Mouse (Mus musculus) stomach, embryonic 16.5 days (tissue): Measurements from ENCODE around the gene Ppm1h. TPM values are rescaled to one million over a fixed set of nuclear protein-coding genes. Genes with fewer than 3 reads are reported as not detected.
"Not testable (repeated sequence)": the region's sequence is repeated elsewhere in the genome, so short reads cannot be mapped to it uniquely, and the experiment has no call there.

Experiments
- ATAC-seq: fragments of 200-750 bp; cut with Nextera tagmentation; 2 replicates; pipeline ENCODE4 v1.8.0; 2017; ENCODE audit warnings: moderate number of reproducible peaks, moderate TSS enrichment; ENCODE audit not compliant: insufficient read depth, low FRiP score
- H3K27ac ChIP-seq: fragments of 300-500 bp; sonication (generic); 2 replicates; pipeline ENCODE4 v1.5.1; 2014; ENCODE audit warnings: low read length
- H3K27me3 ChIP-seq: fragments of 300-500 bp; sonication (generic); 2 replicates; pipeline ENCODE4 v1.6.1; 2014; ENCODE audit warnings: low read length, control low read depth, mixed read lengths; ENCODE audit not compliant: control insufficient read depth, insufficient read depth
- H3K36me3 ChIP-seq: fragments of 300-500 bp; sonication (generic); 2 replicates; pipeline ENCODE4 v1.6.1; 2014; ENCODE audit warnings: low read length; ENCODE audit not compliant: control insufficient read depth, insufficient read depth
- H3K4me1 ChIP-seq: fragments of 300-500 bp; sonication (generic); 2 replicates; pipeline ENCODE4 v1.6.1; 2014; ENCODE audit warnings: low read length, control low read depth, mixed read lengths; ENCODE audit not compliant: control insufficient read depth, insufficient read depth
- H3K4me2 ChIP-seq: fragments of 300-500 bp; sonication (generic); 2 replicates; pipeline ENCODE4 v1.6.1; 2014; ENCODE audit warnings: low read depth, low read length, mixed read lengths
- H3K4me3 ChIP-seq: fragments of 300-500 bp; sonication (generic); replicated peaks from 2 replicates; pipeline ENCODE4 v1.5.1; 2014; ENCODE audit warnings: mild to moderate bottlenecking, low read length
- H3K9ac ChIP-seq: fragments of 300-500 bp; sonication (generic); 2 replicates; pipeline ENCODE4 v1.6.1; 2014; ENCODE audit warnings: low read length
- H3K9me3 ChIP-seq: fragments of 300-500 bp; sonication (generic); replicated peaks from 2 replicates; pipeline ENCODE4 v1.6.1; 2016; ENCODE audit warnings: low read length, control low read depth; ENCODE audit not compliant: control insufficient read depth
- WGBS: fragments of 180-500 bp; shearing (Covaris S2); extraction: QIAGEN DNeasy Blood & Tissue Kit; methylation state at CpG from one replicate; pipeline ENCODE4 v1.1.7; 2014; 5-methylcytosine and 5-hydroxymethylcytosine counted together
- polyA plus RNA-seq: library from polyadenylated mRNA; unstranded; fragments of >200 nt; fragmentation: Nextera tagmentation; extraction: Ambion mirVana; gene quantifications from 2 replicates; pipeline ENCODE4 v1.2.1, GENCODE M21; 2015

The Ppm1h gene
- polyA plus RNA-seq, 1 experiment from 2014 or later = 10.3 TPM

DNA sequence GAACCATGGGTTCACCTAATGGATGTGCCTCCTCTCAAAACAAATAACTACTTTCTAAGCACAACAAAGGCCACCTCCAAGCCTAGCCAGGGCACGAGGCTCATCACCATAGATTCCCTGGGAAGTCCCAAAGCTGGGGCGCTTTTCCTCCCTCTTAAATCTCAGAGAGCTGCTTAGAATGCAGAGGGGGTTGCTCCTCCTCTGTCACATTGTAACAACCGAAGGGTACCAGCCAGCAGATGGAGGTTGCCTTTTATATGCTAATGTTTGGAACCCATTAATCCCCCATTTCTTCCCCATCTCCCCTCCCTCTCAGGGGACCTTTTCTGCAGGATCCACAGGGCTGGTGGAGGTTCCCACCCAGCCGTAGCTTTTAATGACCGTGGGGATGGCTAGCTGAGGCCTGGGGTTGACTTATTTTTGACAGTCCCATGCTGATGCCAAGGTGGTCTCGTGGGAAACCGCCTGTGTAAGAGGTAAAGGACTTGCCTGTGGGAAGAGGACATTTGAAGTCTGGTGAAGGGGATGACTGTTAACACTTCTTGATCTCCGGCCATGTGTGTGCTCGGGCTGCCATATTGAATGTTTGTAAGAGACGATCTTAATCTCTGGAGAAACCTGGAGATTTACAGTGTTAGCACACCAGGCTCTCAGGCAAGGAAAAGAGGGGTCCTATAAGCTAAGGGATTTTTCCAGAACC lies 253.4 kb downstream of the Ppm1h start:
- Histone ChIP-seq H3K27me3 (no peaks in the 10 kb centered on the region), H3K9ac (no peak overlapping the region), H3K9me3 (no peaks in the 10 kb centered on the region), H3K4me1 (0 out of 2 replicates have a peak, but pooled peaks cover 4% of the 10 kb centered on the region), H3K27ac (no peak overlapping the region), H3K4me3 (no peak overlapping the region), H3K4me2 (no peak overlapping the region), H3K36me3 (no peaks in the 10 kb centered on the region)
- 73% methylated on average over 10 of the region's 10 CpGs for WGBS
- ATAC-seq = no peak

DNA sequence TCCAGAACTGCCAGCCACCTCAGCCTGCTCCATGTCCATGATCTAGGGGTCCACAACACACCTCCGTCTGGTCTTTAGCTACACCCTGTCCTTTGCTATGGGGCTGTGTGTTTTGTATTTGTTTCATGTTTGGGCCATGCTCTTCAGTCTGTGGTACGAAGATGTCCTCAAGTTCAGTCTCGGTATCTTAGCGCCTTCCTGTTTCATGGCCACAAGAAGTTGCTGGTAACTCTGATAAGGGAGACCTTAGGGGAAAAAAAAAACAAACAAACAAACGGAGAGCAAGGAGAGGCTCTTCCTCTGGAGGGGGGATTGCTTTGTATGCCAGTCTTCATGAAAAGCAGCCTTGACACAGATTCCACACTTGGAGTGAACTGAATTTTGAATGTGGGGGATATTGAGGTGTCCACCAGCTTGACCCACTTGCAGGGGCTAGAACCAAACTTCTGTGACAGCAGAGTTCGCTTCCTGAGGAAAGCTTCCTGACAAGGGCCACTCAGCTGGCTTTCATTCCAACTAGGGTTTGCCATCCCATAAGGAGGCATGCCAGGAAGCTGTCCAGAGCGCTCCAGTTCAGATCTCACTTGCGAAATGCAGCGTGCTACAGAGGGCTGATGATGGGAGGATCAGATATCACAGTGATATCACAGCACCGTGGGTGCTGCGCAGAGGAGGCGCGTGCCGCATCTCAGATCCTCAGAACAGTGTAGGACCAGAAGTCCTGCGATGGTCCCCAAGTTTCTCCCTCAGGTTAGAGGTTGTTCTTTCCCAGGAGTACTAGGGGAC lies 254.7 kb downstream of the Ppm1h start:
- Histone ChIP-seq H3K4me3 (no peak overlapping the region), H3K4me1 (0 out of 2 replicates have a peak, but pooled peaks cover 4% of the 10 kb centered on the region), H3K9me3 (no peaks in the 10 kb centered on the region), H3K9ac (no peak overlapping the region), H3K36me3 (no peaks in the 10 kb centered on the region), H3K27me3 (no peaks in the 10 kb centered on the region), H3K4me2 (no peak overlapping the region), H3K27ac (no peak overlapping the region)
- WGBS = 80% methylated on average over 15 of the region's 15 CpGs
- ATAC-seq = no peak

- not testable (repeated sequence) for H3K36me3 ChIP-seq, H3K9me3 ChIP-seq, H3K4me1 ChIP-seq, H3K9ac ChIP-seq, H3K4me3 ChIP-seq, H3K27ac ChIP-seq, H3K4me2 ChIP-seq, ATAC-seq, H3K27me3 ChIP-seq
- no CpG with 5 or more reads among the region's 4 CpGs for WGBS
Observed at GRCm38 (mm10) chr10:122935406-122935805, 256.8 kb downstream of the Ppm1h start.

DNA sequence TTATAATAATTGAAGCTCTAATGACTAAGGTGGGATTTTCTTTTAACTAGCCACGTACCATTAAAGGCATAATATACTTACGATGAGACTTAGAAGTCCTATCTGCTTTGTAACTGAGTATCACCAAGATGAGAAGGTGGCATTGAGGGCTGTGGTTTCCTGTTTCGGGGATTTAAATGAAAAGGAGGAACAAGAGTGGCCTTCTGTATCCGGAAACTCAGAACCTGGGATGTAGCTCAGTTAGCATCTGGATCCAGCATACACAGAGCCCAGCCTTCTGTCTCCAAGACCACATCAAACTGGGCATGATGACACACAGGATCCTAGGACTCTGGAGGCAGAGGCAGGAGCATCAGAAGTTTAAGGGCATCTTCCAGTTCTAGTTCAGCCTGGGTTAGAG lies 258.8 kb downstream of the Ppm1h start:
- not testable (repeated sequence) for H3K9me3 ChIP-seq, H3K4me3 ChIP-seq, H3K9ac ChIP-seq, ATAC-seq, H3K27me3 ChIP-seq, H3K27ac ChIP-seq, H3K36me3 ChIP-seq, H3K4me1 ChIP-seq, H3K4me2 ChIP-seq
- no CpG with 5 or more reads among the region's 4 CpGs for WGBS

- WGBS = 79% methylated on average over 10 of the region's 10 CpGs
- Histone ChIP-seq H3K27me3 (no peaks in the 10 kb centered on the region), H3K27ac (no peak overlapping the region), H3K4me1 (no peaks in the 10 kb centered on the region), H3K9me3 (no peaks in the 10 kb centered on the region), H3K9ac (no peak overlapping the region), H3K36me3 (no peaks in the 10 kb centered on the region), H3K4me3 (no peak overlapping the region), H3K4me2 (no peak overlapping the region)
- ATAC-seq = no peak
Observed at GRCm38 (mm10) chr10:122939546-122939945, 261.0 kb downstream of the Ppm1h start.

GRCm38 (mm10) chr10:122942771-122943170 lies 264.2 kb downstream of the Ppm1h start:
- H3K4me2 ChIP-seq = no peak overlapping the region
- no peak overlapping the region for H3K9ac ChIP-seq
- H3K27ac ChIP-seq = no peak overlapping the region
- ATAC-seq = no peak
- H3K36me3 ChIP-seq = no peaks in the 10 kb centered on the region
- H3K27me3 ChIP-seq = no peaks in the 10 kb centered on the region
- no peaks in the 10 kb centered on the region for H3K4me1 ChIP-seq
- 70% methylated on average over 7 of the region's 7 CpGs for WGBS
- H3K9me3 ChIP-seq = no peaks in the 10 kb centered on the region
- no peak overlapping the region for H3K4me3 ChIP-seq

- Histone ChIP-seq H3K27ac (no peak overlapping the region), H3K9me3 (no peaks in the 10 kb centered on the region), H3K4me1 (no peaks in the 10 kb centered on the region), H3K27me3 (no peaks in the 10 kb centered on the region), H3K4me2 (no peak overlapping the region), H3K4me3 (no peak overlapping the region), H3K36me3 (no peaks in the 10 kb centered on the region), H3K9ac (no peak overlapping the region)
- ATAC-seq = no peak
- WGBS = 41% methylated on average over 6 of the region's 6 CpGs
Observed at GRCm38 (mm10) chr10:122943824-122944223, 265.3 kb downstream of the Ppm1h start.

- Histone ChIP-seq H3K4me3 (no peak overlapping the region), H3K4me1 (no peaks in the 10 kb centered on the region), H3K27me3 (no peaks in the 10 kb centered on the region), H3K4me2 (no peak overlapping the region), H3K36me3 (no peaks in the 10 kb centered on the region), H3K9me3 (no peaks in the 10 kb centered on the region), H3K27ac (no peak overlapping the region), H3K9ac (no peak overlapping the region)
- 75% methylated on average over 5 of the region's 5 CpGs for WGBS
- ATAC-seq = no peak
Observed at GRCm38 (mm10) chr10:122944888-122945287, 266.3 kb downstream of the Ppm1h start.

GRCm38 (mm10) chr10:122950966-122951365 lies 272.4 kb downstream of the Ppm1h start:
- 69% methylated on average over 6 of the region's 6 CpGs for WGBS
- Histone ChIP-seq H3K4me3 (no peak overlapping the region), H3K4me2 (no peak overlapping the region), H3K4me1 (no peaks in the 10 kb centered on the region), H3K27me3 (no peaks in the 10 kb centered on the region), H3K9me3 (no peaks in the 10 kb centered on the region), H3K27ac (no peak overlapping the region), H3K36me3 (no peaks in the 10 kb centered on the region), H3K9ac (no peak overlapping the region)
- no peak for ATAC-seq
